In the genomic region with DNA sequence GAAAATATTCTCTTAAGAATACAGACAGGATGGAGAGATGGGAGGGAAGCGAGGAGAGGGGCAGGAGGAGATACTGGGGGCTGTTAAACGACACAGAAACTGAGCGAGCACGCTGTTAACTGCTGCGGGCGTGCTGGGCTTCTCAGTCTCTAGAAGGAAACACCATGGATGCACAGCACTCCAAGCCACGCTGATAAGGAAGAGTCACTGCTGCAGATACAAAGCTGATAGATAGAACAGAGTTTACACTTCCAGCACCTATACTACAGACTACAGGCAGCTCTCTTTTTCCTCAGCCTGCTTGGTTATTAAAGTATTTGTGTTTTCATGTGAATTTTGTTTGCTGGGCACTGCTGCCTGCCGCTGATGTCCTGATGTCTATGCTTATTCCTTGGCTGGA, we compare ENCODE assay signal across 22 mouse cellular contexts. TPM values are rescaled to one million over a fixed set of nuclear protein-coding genes. Genes with fewer than 3 reads are reported as not detected.
DNase-seq lines count a peak whose midpoint lies in the region; ATAC-seq and TF ChIP-seq lines count a peak whose summit lies in the region.
"Had no signal": no experiment of that assay in that cellular context is flagged by ENCODE, and none has a peak within 500 bp of the region (broad histone marks: within the 10 kb centered on the region; RNA-seq: fewer than 3 reads in every experiment).

No protein-coding gene starts in this region.

- peaks cover 4% of the 10 kb centered on the region for H3K4me1 ChIP-seq in testis, adult 2 months (ENCODE audit: control insufficient read depth, insufficient read depth, low read length)
- peaks cover 5% of the 10 kb centered on the region; the same call in 1 of the 2 replicates for H3K4me1 ChIP-seq in liver, embryonic 16.5 days (ENCODE audit: control insufficient read depth, low read depth, low read length)
- H3K4me1 ChIP-seq in forebrain, embryonic 16.5 days (replicated peaks; ENCODE audit: control insufficient read depth, insufficient read depth, low read length), result no peaks in the 10 kb centered on the region
- no peaks in the 10 kb centered on the region for H3K4me1 ChIP-seq in midbrain, embryonic 11.5 days (ENCODE audit: control insufficient read depth, insufficient read depth, low read length)
- H3K4me1 ChIP-seq: embryonic facial prominence, embryonic 13.5 days; forebrain, embryonic 12.5 days; hindbrain, embryonic 12.5 days had no signal

- H3K4me3 ChIP-seq in testis, adult 2 months (ENCODE audit: control insufficient read depth, low read depth, low read length), result no peak overlapping the region
- H3K4me3 ChIP-seq in liver, embryonic 16.5 days (ENCODE audit: low read depth, low read length), result no peak overlapping the region
- H3K4me3 ChIP-seq in forebrain, embryonic 16.5 days (replicated peaks; ENCODE audit: low read length), result no peak overlapping the region
- no peak overlapping the region for H3K4me3 ChIP-seq in midbrain, embryonic 11.5 days (ENCODE audit: low read depth, low read length)
- H3K4me3 ChIP-seq: embryonic facial prominence, embryonic 13.5 days; erythroblast, embryonic 14.5 days; forebrain, embryonic 12.5 days; hindbrain, embryonic 12.5 days; limb, embryonic 10.5 days had no signal

- ATAC-seq in liver, embryonic 16.5 days (ENCODE audit: low read depth), result peak; percentile 49; the same call in 1 of the 2 replicates
- ATAC-seq in forebrain, embryonic 16.5 days, result no peak
- ATAC-seq in midbrain, embryonic 11.5 days (ENCODE audit: low FRiP score), result no peak
- ATAC-seq: activated CD4-positive, CD25-positive, alpha-beta regulatory T cell, adult 4 months had no signal

- DNase-seq in testis, postnatal 10 days (ENCODE audit: low spot score), result no peak
- peak; percentile 13 for DNase-seq in liver
- DNase-seq in retina, embryonic 14.5 days (ENCODE audit: low spot score), result no peak
- no peak for DNase-seq in midbrain, embryonic 11.5 days (ENCODE audit: low spot score, missing footprints)
- DNase-seq: adrenal gland, adult 8-10 months; cerebellum, adult 18-20 months; cerebellum, postnatal 25 days; embryo, embryonic 11 days; lung, postnatal 10 days; midbrain, embryonic 14.5 days; right cerebral cortex, postnatal 14 days; spleen, adult 18-20 months; thymus, postnatal 25 days had no signal

- H3K9ac ChIP-seq in liver, embryonic 16.5 days (ENCODE audit: low read depth, low read length), result no peak overlapping the region
- H3K9ac ChIP-seq in forebrain, embryonic 16.5 days (replicated peaks; ENCODE audit: low read depth, low read length), result no peak overlapping the region
- H3K9ac ChIP-seq in midbrain, embryonic 11.5 days (ENCODE audit: low read length), result no peak overlapping the region
- H3K9ac ChIP-seq: embryonic facial prominence, embryonic 13.5 days; forebrain, embryonic 12.5 days; hindbrain, embryonic 12.5 days had no signal

- peak overlapping the region; percentile 73 for H3K27ac ChIP-seq in testis, adult 2 months (ENCODE audit: control insufficient read depth, insufficient read depth, low read depth, low read length)
- H3K27ac ChIP-seq in liver, embryonic 16.5 days (ENCODE audit: low read length), result peak overlapping the region; percentile 47; the same call in 1 of the 2 replicates
- no peak overlapping the region for H3K27ac ChIP-seq in forebrain, embryonic 16.5 days (ENCODE audit: low read length)
- no peak overlapping the region for H3K27ac ChIP-seq in midbrain, embryonic 11.5 days (ENCODE audit: low read depth, low read length)
- H3K27ac ChIP-seq: embryonic facial prominence, embryonic 13.5 days; forebrain, embryonic 12.5 days; hindbrain, embryonic 12.5 days; limb, embryonic 10.5 days had no signal

- H3K4me2 ChIP-seq in liver, embryonic 16.5 days (ENCODE audit: low read depth, low read length), result peak overlapping the region; percentile 28; the same call in 1 of the 2 replicates
- no peak overlapping the region for H3K4me2 ChIP-seq in forebrain, embryonic 16.5 days (ENCODE audit: low read length)
- H3K4me2 ChIP-seq in midbrain, embryonic 11.5 days, result no peak overlapping the region
- H3K4me2 ChIP-seq: embryonic facial prominence, embryonic 13.5 days; forebrain, embryonic 12.5 days; hindbrain, embryonic 12.5 days had no signal

- TF ChIP-seq POLR2A in testis, adult 2 months (IDR thresholded peaks at IDR 0.05; ENCODE audit: control insufficient read depth, low read depth, low read length), result no peak

- TF ChIP-seq CTCF in testis, adult 2 months (IDR thresholded peaks at IDR 0.05; ENCODE audit: control insufficient read depth, insufficient read depth, insufficient replicate concordance, low read depth, low read length), result no peak

- no peaks in the 10 kb centered on the region; the same call in 1 of the 2 replicates for H3K36me3 ChIP-seq in testis, adult 2 months (ENCODE audit: control insufficient read depth, insufficient read depth, low read length)
- H3K36me3 ChIP-seq in liver, embryonic 16.5 days (ENCODE audit: control insufficient read depth, insufficient read depth), result peaks cover 9% of the 10 kb centered on the region
- peaks cover 7% of the 10 kb centered on the region; the same call in 1 of the 2 replicates for H3K36me3 ChIP-seq in forebrain, embryonic 16.5 days (ENCODE audit: control insufficient read depth, insufficient read depth)
- H3K36me3 ChIP-seq in midbrain, embryonic 11.5 days (ENCODE audit: control insufficient read depth, insufficient read depth, low read length), result peaks cover 4% of the 10 kb centered on the region

- H3K27me3 ChIP-seq in testis, adult 2 months (ENCODE audit: control insufficient read depth, insufficient read depth, low read length), result no peaks in the 10 kb centered on the region
- no peaks in the 10 kb centered on the region for H3K27me3 ChIP-seq in liver, embryonic 16.5 days (ENCODE audit: control insufficient read depth, insufficient read depth, low read depth, low read length)
- no peaks in the 10 kb centered on the region for H3K27me3 ChIP-seq in forebrain, embryonic 16.5 days (replicated peaks; ENCODE audit: control insufficient read depth, insufficient read depth, low read length)
- H3K27me3 ChIP-seq in midbrain, embryonic 11.5 days (ENCODE audit: control insufficient read depth, insufficient read depth, low read length), result no peaks in the 10 kb centered on the region
- H3K27me3 ChIP-seq: embryonic facial prominence, embryonic 13.5 days; forebrain, embryonic 12.5 days; hindbrain, embryonic 12.5 days had no signal

- no peaks in the 10 kb centered on the region for H3K9me3 ChIP-seq in liver, embryonic 16.5 days (replicated peaks; ENCODE audit: control insufficient read depth, low read length)
- no peaks in the 10 kb centered on the region for H3K9me3 ChIP-seq in forebrain, embryonic 16.5 days (ENCODE audit: control insufficient read depth, low read length)
- H3K9me3 ChIP-seq in midbrain, embryonic 11.5 days (ENCODE audit: control insufficient read depth, low read length), result no peaks in the 10 kb centered on the region
- H3K9me3 ChIP-seq: embryonic facial prominence, embryonic 13.5 days; forebrain, embryonic 12.5 days; hindbrain, embryonic 12.5 days; limb, embryonic 10.5 days had no signal

- 27% methylated on average over 8 of the region's 8 CpGs for WGBS in liver, embryonic 16.5 days (ENCODE audit: insufficient replicate concordance)
- WGBS in forebrain, embryonic 16.5 days, result 84% methylated on average over 8 of the region's 8 CpGs
- WGBS in midbrain, embryonic 11.5 days, result 90% methylated on average over 8 of the region's 8 CpGs

RNA-seq across cellular contexts. Expression of gene Tmem168, which starts 21.7 kb away (rescaled TPM):
- polyA plus RNA-seq in testis, adult 2 months (2012; rRNA removed), result 4.4 and 5.0 TPM in 2 replicates
- polyA plus RNA-seq in liver, embryonic 16.5 days (2015; fragmentation: Nextera tagmentation; extraction: Ambion mirVana), result 12.0 and 13.1 TPM in 2 replicates
- polyA plus RNA-seq in forebrain, embryonic 16.5 days (2015; fragmentation: Nextera tagmentation; extraction: Ambion mirVana), result 26.2 and 34.5 TPM in 2 replicates
- polyA plus RNA-seq in midbrain, embryonic 11.5 days (2014; fragmentation: Nextera tagmentation; extraction: Ambion mirVana), result 37.2 and 40.4 TPM in 2 replicates
- polyA plus RNA-seq: erythroblast, embryonic 14.5 days had no signal

Comparison
In these comparisons a context has a peak if more than half of its experiments do, and no peak if none do; other contexts are left out.
1. H3K27ac ChIP-seq: peak in testis, adult 2 months (single experiment) and liver, embryonic 16.5 days (single experiment); none in forebrain, embryonic 16.5 days (single experiment) and midbrain, embryonic 11.5 days (single experiment).